Mouse (Mus musculus) erythroblast, embryonic 14.5 days (primary cell): ENCODE results near the gene Aldh16a1.

Source experiments
- GATA1 ChIP-seq: IDR thresholded peaks from 2 replicates; pipeline ENCODE4 v1.6.1; 2012; ENCODE audit warnings: low read length, inconsistent platforms, mixed read lengths
- TAL1 ChIP-seq: IDR thresholded peaks from 3 replicates; pipeline ENCODE4 v1.6.1; 2012; ENCODE audit warnings: low read length, inconsistent platforms, mixed read lengths

DNA sequence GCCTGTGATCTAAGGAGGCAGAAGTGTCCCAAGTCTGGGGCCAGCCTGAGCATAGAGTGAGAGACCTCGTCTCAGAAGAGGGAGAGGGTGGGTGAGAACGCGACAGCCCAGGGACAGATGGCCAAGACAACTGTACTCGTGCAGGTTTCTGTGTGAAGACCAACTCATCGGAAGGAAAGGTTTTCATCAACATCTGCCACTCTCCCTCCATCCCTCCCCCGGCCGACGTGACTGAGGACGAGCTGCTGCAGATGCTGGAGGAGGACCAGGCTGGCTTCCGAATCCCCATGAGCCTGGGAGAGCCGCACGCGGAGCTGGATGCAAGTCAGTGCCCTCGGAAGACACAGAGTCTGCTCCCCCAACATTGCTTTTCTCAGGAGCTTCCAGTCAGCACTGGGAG lies 3.1 kb upstream of the Aldh16a1 start:
- no peak for TF ChIP-seq TAL1
- TF ChIP-seq GATA1: no peak
